Mouse (Mus musculus): ENCODE results near the gene Melk.

The Melk gene

GRCm38 (mm10) chr4:44300781-44301750, at the start of gene Melk:
Melk (plus strand) TSS chr4:44300876.
- DNase-seq = peak; percentile 88

GRCm38 (mm10) chr4:44251521-44251920, 49.2 kb upstream of the Melk start:
- no peak for DNase-seq

GRCm38 (mm10) chr4:44251966-44252916, 48.4 kb upstream of the Melk start:
- DNase-seq = no peak

- no peak for DNase-seq
Observed at GRCm38 (mm10) chr4:44253191-44253590, 47.5 kb upstream of the Melk start.

- DNase-seq = no peak
Observed at GRCm38 (mm10) chr4:44254579-44254978, 46.1 kb upstream of the Melk start.

GRCm38 (mm10) chr4:44259126-44259525, 41.5 kb upstream of the Melk start:
- no peak for DNase-seq

- peak; percentile 68 for DNase-seq
Observed at GRCm38 (mm10) chr4:44260244-44260643, 40.4 kb upstream of the Melk start.

- no peak for DNase-seq
Observed at GRCm38 (mm10) chr4:44265500-44265899, 35.2 kb upstream of the Melk start.

- no peak for DNase-seq
Observed at GRCm38 (mm10) chr4:44267437-44267836, 33.2 kb upstream of the Melk start.

GRCm38 (mm10) chr4:44269376-44269817, 31.3 kb upstream of the Melk start:
- DNase-seq = no peak

GRCm38 (mm10) chr4:44271134-44271533, 29.5 kb upstream of the Melk start:
- no peak for DNase-seq

- no peak for DNase-seq
Observed at GRCm38 (mm10) chr4:44281597-44282265, 18.9 kb upstream of the Melk start.

GRCm38 (mm10) chr4:44292534-44292933, 8.1 kb upstream of the Melk start:
- peak; percentile 63 for DNase-seq

- no peak for DNase-seq
Observed at GRCm38 (mm10) chr4:44295837-44296236, 4.8 kb upstream of the Melk start.

GRCm38 (mm10) chr4:44306585-44306984, 5.9 kb downstream of the Melk start:
- no peak for DNase-seq

- DNase-seq = no peak
Observed at GRCm38 (mm10) chr4:44310429-44310828, 9.8 kb downstream of the Melk start.

GRCm38 (mm10) chr4:44310911-44311310, 10.2 kb downstream of the Melk start:
- DNase-seq = no peak

GRCm38 (mm10) chr4:44316270-44316809, 15.7 kb downstream of the Melk start:
- DNase-seq = no peak

- no peak for DNase-seq
Observed at GRCm38 (mm10) chr4:44320448-44320847, 19.8 kb downstream of the Melk start.

- no peak for DNase-seq
Observed at GRCm38 (mm10) chr4:44322124-44322523, 21.4 kb downstream of the Melk start.

GRCm38 (mm10) chr4:44325453-44325852, 24.8 kb downstream of the Melk start:
- DNase-seq = peak; percentile 9

GRCm38 (mm10) chr4:44326721-44327120, 26.0 kb downstream of the Melk start:
- DNase-seq = no peak

Measured in kidney, postnatal 14 days (tissue).